Mouse (Mus musculus) megakaryocyte progenitor cell, adult 5-6 weeks (primary cell): ENCODE results near the gene Hjurp. TPM values are rescaled to one million over a fixed set of nuclear protein-coding genes. Genes with fewer than 3 reads are reported as not detected.

Source experiments
- ATAC-seq: replicated peaks from 2 replicates; pipeline ENCODE4 v1.8.0; 2016; ENCODE audit warnings: mild to moderate bottlenecking, moderate TSS enrichment, inconsistent platforms; ENCODE audit not compliant: poor library complexity
- total RNA-seq, 2 experiments: library from RNA; stranded (forward) in 1 of 2; stranded (reverse) in 1 of 2; fragments of 157-497, 149-512 nt in 1 of 2; fragments of 200-1000 nt in 1 of 2; gene quantifications; 2 replicates each; pipeline versions ENCODE4 v1.2.3 to v1.2.4; 2015 to 2017

The Hjurp gene
- total RNA-seq (2015), result 104 and 106 TPM in 2 replicates
- total RNA-seq (2017), result 156 and 189 TPM in 2 replicates

DNA sequence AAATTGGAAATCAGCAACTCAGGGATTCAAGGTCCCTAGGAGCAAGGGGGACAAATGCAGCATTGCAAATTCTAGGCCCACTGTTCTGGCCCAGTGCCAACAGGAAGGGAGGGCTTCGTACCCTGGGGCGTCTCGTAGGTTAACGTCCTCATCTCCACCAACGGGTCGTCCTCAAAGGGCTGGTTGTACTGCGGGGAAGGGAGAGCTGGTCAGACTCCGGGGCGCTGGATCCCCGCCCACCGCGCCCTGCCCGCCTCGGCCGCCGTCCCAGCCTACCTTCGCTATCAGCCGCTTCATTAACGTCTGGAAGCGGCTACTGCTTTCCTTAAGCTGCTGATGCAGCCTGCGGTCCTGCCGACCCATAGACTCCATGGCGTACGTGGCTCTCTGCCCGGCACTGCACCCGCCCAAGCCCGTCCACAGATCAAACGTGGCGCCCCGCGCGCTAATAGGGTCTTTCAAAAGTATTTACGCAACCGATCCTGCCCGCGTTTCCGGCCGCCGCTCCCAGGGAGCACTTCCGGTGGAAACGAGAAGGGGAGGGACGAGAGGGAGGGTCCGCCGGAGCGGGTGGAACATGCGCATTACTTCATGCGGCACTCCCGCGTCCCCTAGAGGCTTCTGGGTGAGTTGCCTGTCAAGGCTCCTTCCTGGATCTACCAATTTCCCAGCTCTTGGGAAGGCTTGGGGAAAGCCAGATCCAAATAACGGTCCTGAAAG is at the start of gene Hjurp, which contains the start of gene Trpm8:
Gene Hjurp (minus strand): TSS at position 536 of the 720 bp plus-strand sequence.
Gene Trpm8 (plus strand): TSS at position 564 of the 720 bp plus-strand sequence.
- peak; percentile 71 for ATAC-seq

GRCm38 (mm10) chr1:88323101-88323500 is 45.7 kb upstream of the Hjurp start:
- ATAC-seq, result no peak

DNA sequence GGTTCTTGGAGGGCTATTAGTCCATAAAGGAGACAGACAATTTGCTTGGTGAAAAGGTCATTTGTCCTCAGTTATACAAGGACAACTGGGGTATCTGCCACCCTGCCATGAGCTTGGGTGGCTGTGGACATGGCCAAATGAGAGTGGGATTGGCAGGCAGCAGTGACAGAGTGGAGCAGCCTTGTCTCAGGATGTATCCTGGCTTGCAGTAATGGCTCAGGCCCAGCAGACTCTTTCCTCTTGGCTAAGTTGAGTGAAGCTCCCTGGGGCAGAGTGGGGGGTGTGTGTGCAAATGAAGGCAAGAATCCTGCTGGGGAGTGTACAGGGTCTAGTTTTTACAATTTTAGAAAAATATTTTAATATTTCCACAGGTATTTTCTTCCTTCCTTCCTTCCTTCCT is 44.7 kb upstream of the Hjurp start:
- no peak for ATAC-seq

DNA sequence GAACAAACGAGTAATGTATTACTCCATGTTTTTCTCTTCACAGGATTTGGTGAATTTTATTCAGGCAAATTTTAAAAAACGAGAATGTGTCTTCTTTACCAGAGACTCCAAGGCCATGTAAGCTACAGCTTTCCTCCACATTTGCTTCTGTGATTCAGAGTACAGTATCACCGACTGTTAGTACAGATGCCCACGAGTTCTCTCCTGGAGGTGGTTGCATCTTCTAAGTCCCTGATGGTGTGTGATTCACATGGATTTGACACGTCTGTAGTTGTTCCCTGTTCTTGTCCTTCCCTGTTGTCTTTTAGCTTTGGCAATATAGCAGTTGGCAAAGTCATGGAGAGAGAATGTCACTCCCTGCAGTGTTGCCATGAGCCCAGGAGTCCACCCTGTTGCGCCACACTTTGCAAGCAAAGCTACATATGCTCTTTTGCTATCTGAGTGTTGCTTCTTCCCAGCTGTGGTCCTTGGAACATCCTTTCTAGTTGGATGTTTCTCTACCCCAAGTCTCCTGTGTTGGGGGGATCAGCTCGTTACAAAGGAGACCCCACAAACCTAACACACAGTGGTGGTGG is 43.5 kb upstream of the Hjurp start:
- no peak for ATAC-seq

- peak; percentile 86 for ATAC-seq
Measured at GRCm38 (mm10) chr1:88318531-88319060, 41.2 kb upstream of the Hjurp start.

- no peak for ATAC-seq
Measured at GRCm38 (mm10) chr1:88317279-88317678, 39.8 kb upstream of the Hjurp start.

DNA sequence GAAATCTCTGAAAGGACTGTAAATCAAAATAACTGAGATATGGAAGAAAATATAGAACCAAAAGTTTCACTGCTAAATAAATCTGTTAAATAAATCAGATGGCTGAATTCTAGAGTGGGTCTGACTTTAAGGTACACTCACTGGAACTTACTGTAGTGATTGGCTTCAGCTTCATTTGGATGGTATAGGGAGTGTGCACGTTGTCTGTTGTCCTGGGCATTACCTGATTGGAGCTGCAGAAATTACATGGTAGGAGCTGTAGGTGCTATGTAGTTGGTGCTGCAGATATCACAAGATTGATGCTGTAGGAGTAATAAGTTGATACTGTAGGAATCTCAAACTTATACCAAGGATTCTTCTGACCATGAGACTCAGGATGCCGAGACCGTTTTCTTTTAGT is 32.9 kb upstream of the Hjurp start:
- 0 out of 2 replicates have a peak, but pooled peaks have one; percentile 16 for ATAC-seq

DNA sequence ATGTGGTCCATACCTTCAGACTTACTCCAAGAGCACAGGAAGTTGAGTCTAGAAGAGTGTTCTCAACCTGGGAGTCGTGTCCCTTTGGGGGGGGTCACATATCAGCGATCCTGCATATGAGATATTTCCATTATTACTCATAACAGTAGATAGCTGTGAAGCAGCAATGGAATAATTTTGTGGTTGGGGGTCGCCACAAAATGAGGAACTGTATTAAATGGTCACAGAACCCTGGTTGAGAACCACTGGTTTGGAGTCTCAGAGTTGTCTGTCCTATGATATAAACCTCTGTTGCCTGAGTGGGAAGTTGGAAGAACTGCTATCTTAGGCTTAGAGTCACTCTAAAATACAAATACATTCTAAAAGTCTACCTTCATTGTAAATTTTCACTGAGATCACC is 32.5 kb upstream of the Hjurp start:
- ATAC-seq, result peak; percentile 32; the same call in 1 of the 2 replicates

- ATAC-seq, result no peak
Measured at GRCm38 (mm10) chr1:88309020-88309419, 31.6 kb upstream of the Hjurp start.

DNA sequence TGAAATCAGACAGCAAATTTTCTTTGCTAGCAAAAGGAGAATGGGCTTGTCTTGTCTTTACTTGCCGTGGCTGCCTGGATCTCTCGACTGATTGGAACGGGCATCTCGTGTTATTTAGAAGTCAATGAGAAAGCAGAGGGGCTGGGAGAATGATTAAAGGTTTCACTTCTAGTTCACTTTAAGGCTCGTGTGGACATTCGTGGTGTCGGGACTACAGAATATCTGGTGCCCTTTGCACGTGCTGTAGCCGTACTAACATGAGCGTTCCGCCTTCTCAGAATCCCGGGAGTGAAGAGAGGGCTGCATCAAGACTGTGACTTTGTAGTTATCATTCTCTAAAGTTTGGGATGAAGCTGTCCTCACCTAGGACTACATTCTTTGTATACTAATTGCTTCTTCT is 29.7 kb upstream of the Hjurp start:
- ATAC-seq, result no peak

DNA sequence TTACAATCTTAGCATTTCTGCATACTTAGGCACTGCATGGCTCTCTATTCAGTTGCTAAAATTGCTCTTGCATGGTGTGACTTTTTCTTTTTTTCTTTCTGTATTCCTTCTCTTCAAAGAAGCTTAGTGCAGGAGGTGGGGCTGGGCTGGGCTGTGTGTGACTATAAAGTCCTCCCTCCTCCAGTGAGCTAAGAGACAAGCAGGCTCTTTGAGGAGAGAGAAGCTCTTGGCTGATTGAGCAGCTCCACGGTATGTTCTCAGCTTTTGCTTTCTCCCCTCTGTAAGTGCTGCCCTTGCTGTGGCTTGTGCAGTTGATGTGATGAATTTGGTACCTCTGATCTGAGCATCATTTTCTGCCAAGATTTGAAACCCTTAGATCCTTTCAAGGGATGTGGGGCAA is 29.1 kb upstream of the Hjurp start:
- ATAC-seq, result no peak

DNA sequence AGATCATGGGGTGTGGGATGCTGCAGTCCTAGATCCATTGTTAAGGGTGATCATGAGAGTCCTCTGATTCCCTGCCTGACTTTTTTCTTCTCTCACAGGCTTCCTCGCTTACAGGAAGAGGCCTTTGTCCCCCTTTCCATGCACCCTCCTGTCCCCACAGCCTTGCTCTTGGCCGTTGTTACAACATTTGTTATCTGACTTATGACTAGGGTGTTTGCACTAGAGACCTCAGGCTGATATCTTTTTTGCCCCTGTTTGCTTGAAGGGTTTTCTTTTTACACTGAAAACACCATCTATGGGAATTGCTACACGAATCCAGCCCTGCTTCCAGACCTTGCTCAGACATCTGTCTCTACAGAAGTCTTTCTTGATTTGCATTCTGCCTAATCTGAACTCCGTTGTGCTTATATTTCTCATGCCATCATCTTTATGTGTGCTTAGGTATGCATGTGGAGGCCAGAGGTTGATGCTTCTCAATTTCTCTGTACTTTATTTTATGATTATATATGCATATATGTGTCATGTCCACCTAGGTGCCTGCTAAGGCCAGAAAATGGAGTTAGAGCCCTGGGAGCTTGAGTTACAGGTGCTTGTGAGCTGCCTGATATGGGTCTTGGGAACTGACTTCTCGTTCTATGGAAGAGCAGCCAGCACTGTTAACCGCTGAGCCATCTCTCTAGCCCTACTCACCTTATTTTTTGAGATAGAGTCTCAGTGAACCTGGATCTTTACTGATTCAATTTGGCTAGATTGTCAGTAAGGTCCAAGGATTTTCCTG is 27.8 kb upstream of the Hjurp start:
- ATAC-seq, result no peak

DNA sequence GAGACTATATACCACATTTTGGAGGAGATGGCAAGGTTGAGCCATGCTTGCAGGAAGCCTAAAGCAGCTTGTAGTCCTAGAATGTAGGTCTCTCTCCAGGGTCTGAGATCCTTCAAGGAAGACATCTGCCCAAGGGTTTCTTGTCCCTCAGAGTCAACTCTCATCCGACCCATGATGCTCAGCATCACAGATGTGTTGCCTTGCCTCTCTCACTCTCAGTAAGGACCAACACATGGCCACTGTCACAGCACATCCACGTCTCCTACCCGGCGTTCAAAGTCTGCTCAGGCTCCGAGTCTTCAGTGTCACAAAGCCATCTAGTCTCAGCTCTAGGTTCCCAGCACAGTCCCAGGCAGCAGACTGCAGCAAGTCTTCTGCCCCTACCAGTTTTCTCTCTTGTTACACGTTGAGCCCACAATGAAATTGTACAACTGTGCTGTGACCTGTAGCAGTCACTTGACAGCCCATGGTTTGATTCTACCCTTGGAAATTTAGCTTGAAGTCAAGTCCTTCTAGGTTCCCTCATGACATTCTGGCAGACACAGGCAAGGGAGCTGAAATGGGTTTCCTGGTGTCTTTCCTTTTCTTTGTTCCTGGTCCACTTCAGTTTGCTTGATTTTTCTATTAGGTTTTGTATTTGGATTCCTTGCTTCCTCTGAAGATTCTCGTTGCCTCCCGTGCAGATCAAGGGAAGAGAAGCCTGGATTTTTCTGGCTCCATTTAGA is 27.0 kb upstream of the Hjurp start:
- ATAC-seq, result no peak

GRCm38 (mm10) chr1:88303762-88304161 is 26.3 kb upstream of the Hjurp start:
- ATAC-seq, result no peak

GRCm38 (mm10) chr1:88302057-88302740 is 24.8 kb upstream of the Hjurp start:
- no peak for ATAC-seq

GRCm38 (mm10) chr1:88301121-88302014 is 23.9 kb upstream of the Hjurp start:
- ATAC-seq, result peak; percentile 49

- no peak for ATAC-seq
Measured at GRCm38 (mm10) chr1:88300301-88301050, 23.0 kb upstream of the Hjurp start.

GRCm38 (mm10) chr1:88299529-88299945 is 22.1 kb upstream of the Hjurp start:
- no peak for ATAC-seq
